Mouse (Mus musculus) lung, embryonic 15.5 days (tissue): ENCODE measurements around the gene Ung. TPM values are rescaled to one million over a fixed set of nuclear protein-coding genes. Genes with fewer than 3 reads are reported as not detected.

ENCODE experiments used
- ATAC-seq: fragments of 200-750 bp; cut with Nextera tagmentation; 2 replicates; pipeline ENCODE4 v1.8.0; 2017; ENCODE audit warnings: moderate number of reproducible peaks, borderline replicate concordance; ENCODE audit not compliant: low FRiP score, low TSS enrichment; ENCODE audit errors: extremely low read depth
- H3K27ac ChIP-seq: fragments of 300-500 bp; sonication (generic); 2 replicates; pipeline ENCODE4 v1.5.1; 2015; ENCODE audit warnings: moderate library complexity, mild to moderate bottlenecking, inconsistent platforms
- H3K27me3 ChIP-seq: fragments of 300-500 bp; sonication (generic); 2 replicates; pipeline ENCODE4 v1.6.1; 2015; ENCODE audit warnings: inconsistent platforms
- H3K36me3 ChIP-seq: fragments of 300-500 bp; sonication (generic); 2 replicates; pipeline ENCODE4 v1.6.1; 2015; ENCODE audit warnings: inconsistent platforms
- H3K4me1 ChIP-seq: fragments of 300-500 bp; sonication (generic); 2 replicates; pipeline ENCODE4 v1.6.1; 2015; ENCODE audit warnings: inconsistent platforms
- H3K4me2 ChIP-seq: fragments of 300-500 bp; sonication (generic); 2 replicates; pipeline ENCODE4 v1.6.1; 2015; ENCODE audit warnings: inconsistent platforms, mild to moderate bottlenecking, moderate library complexity
- H3K4me3 ChIP-seq: fragments of 300-500 bp; sonication (generic); 2 replicates; pipeline ENCODE4 v1.5.1; 2015; ENCODE audit warnings: mild to moderate bottlenecking, inconsistent platforms
- H3K9ac ChIP-seq: fragments of 300-500 bp; sonication (generic); 2 replicates; pipeline ENCODE4 v1.6.1; 2015; ENCODE audit warnings: inconsistent platforms
- H3K9me3 ChIP-seq: fragments of 300-500 bp; sonication (generic); 2 replicates; pipeline ENCODE4 v1.6.1; 2016; ENCODE audit warnings: inconsistent platforms
- WGBS: fragments of 180-500 bp; shearing (Covaris S2); methylation state at CpG from one replicate; pipeline ENCODE4 v1.1.7; 2015; 5-methylcytosine and 5-hydroxymethylcytosine counted together
- polyA plus RNA-seq: library from polyadenylated mRNA; unstranded; fragments of >200 nt; fragmentation: Nextera tagmentation; extraction: Ambion mirVana; gene quantifications from 2 replicates; pipeline ENCODE4 v1.2.1, GENCODE M21; 2015

The Ung gene
- polyA plus RNA-seq, 1 experiment from 2014 or later = 51.8 TPM

DNA sequence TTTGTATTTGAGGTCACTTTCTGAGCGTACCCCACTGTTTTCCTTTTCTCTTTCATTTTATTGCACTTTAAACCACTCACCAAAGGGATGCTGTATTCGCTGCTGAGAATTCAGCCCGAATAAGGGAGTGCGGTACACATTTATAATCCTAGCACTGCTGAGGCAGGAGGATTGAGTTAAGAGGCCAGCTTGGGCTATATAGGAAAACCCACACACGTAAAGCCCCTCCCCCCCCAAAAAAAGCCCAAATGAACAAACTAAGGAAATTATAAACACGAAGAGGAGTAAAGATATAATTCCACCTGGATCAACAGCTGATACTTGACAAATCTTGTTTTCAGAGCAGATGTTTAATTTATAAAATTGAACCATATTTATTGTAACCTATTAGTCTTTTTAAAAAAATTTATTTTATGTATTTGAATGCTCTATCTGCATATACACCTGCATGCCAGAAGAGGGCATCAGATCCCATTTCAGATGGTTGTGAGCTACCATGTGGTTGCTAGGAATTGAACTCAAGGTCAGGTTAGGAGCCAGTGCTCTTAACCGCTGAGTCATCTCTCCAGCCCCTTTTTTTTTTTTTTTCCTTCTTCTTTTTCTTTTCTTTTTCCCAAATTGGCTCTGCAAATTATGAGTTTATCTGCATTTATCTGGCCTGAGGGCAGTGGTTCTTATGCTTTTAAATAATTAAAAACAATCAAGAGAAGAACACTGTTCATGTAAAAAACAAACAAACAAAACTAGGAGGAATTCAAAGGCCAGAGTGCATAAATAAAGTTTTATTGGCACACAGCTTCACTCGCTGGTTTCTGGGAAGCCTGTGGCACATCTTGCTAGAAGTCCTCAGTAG is 46.6 kb downstream of the Ung start:
- 56% methylated on average over 8 of the region's 8 CpGs for WGBS
- Histone ChIP-seq H3K27ac (peak overlapping the region; percentile 62; the same call in 1 of the 2 replicates), H3K4me2 (peak overlapping the region; percentile 89), H3K4me3 (peak overlapping the region; percentile 54), H3K4me1 (peaks cover 23% of the 10 kb centered on the region), H3K9ac (no peak overlapping the region), H3K36me3 (no peaks in the 10 kb centered on the region), H3K9me3 (no peaks in the 10 kb centered on the region), H3K27me3 (no peaks in the 10 kb centered on the region)
- no peak for ATAC-seq

DNA sequence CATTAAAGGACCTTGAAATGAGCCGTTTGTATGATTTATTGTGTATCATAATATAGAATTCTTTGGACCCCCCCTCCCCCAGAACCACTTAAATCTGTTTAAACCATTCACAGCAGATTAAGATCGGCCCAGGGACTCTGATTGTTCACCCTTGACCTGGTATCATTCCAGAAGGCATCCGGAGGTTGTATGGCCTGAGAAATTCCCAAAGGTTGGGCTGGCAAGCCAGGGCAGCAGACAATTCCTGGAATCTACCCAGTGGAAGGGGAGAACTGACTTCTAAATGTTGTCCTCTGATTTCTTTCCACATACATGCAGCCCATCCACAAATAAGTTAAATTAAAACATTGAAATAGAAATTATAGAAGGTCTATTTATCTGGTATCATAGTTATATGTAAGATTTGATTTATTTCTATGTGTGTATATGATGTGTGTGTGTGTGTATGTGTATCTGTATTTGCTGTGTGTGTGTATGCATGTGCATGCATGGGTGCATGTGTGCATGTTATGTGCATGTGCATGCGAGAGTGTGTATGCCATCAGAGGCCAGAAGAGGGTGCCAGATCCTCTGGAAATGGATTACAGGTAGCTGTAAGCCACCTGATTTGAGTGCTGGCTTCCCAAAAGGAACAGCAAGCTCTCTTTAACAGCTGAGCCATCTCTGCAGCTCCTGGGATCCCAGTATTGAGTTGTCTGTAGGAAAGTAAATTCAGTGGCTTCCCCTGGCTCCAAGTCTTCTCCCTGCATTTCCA is 48.0 kb downstream of the Ung start:
- H3K27ac ChIP-seq = no peak overlapping the region
- 65% methylated on average over 4 of the region's 4 CpGs for WGBS
- no peak overlapping the region for H3K4me3 ChIP-seq
- no peaks in the 10 kb centered on the region for H3K9me3 ChIP-seq
- no peak overlapping the region for H3K9ac ChIP-seq
- H3K27me3 ChIP-seq = no peaks in the 10 kb centered on the region
- H3K36me3 ChIP-seq = no peaks in the 10 kb centered on the region
- no peak for ATAC-seq
- H3K4me1 ChIP-seq = peaks cover 23% of the 10 kb centered on the region
- H3K4me2 ChIP-seq = no peak overlapping the region

DNA sequence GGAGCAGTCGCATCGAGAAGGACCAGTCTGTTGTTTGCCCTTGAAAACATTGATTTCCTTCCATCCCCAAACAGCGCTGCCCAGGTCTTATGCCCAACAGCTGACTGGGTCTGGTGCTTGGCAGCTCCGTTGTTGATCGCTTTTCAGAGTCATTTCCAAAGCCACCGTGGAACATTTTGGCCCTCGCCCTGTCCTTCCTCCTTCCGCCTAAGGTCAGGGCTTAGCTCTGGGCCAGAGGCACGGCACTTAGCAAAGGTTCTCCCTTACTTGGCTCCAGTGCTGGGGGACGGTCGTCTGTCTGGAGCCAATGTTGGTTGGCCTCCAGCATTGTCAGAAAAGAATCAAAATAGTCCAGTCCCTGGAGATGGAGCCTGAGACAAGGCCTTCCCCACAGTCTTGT is 49.4 kb downstream of the Ung start:
- Histone ChIP-seq H3K4me1 (peaks cover 16% of the 10 kb centered on the region), H3K36me3 (no peaks in the 10 kb centered on the region), H3K4me2 (no peak overlapping the region), H3K9ac (no peak overlapping the region), H3K27ac (no peak overlapping the region), H3K9me3 (no peaks in the 10 kb centered on the region), H3K4me3 (no peak overlapping the region), H3K27me3 (no peaks in the 10 kb centered on the region)
- ATAC-seq = no peak
- WGBS = 81% methylated on average over 11 of the region's 11 CpGs

DNA sequence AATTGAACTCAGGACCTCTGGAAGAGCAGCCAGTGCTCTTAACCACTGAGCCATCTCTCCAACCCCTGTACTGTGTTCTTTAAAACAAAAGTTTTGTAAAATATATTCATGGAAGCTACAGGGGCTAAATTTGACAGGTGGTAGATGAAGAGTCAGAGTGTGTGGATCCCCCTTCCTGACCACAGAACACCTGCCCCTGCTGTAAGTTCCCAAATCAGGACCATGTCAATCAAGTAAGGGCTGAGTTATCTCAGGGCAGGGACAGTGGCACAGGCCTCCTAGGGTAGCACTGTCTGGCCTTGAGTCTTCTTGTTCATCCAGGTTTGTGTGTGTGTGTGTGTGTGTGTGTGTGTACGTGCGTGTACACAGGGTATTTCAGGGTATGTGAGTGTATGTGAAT is 53.3 kb downstream of the Ung start:
- no peaks in the 10 kb centered on the region for H3K27me3 ChIP-seq
- H3K4me2 ChIP-seq = no peak overlapping the region
- no peak for ATAC-seq
- no peaks in the 10 kb centered on the region for H3K36me3 ChIP-seq
- H3K27ac ChIP-seq = no peak overlapping the region
- H3K4me1 ChIP-seq = no peaks in the 10 kb centered on the region
- H3K9ac ChIP-seq = no peak overlapping the region
- 94% methylated on average over 2 of the region's 2 CpGs for WGBS
- H3K9me3 ChIP-seq = no peaks in the 10 kb centered on the region
- no peak overlapping the region for H3K4me3 ChIP-seq

DNA sequence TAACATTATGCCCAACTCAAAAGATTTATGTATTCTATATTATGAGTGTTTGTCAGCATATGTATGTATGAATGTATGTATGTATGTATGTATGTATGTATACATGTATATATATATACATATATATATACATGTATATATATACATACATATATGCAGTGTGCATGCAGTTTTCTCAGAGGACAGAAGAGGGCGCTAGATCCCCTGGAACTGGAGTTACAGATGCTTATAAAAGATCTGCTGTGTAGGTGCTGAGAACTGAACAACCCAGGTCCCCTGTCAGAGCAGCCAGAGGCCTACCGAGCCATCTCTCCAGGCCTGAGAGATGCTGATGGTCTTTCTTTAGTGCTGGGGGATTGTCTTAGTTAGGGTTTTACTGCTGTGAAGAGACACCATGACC is 56.9 kb downstream of the Ung start:
- ATAC-seq = no peak
- H3K27me3 ChIP-seq = no peaks in the 10 kb centered on the region
- no peak overlapping the region for H3K27ac ChIP-seq
- no peaks in the 10 kb centered on the region for H3K9me3 ChIP-seq
- no peak overlapping the region for H3K4me3 ChIP-seq
- H3K36me3 ChIP-seq = no peaks in the 10 kb centered on the region
- no peaks in the 10 kb centered on the region for H3K4me1 ChIP-seq
- H3K9ac ChIP-seq = no peak overlapping the region
- H3K4me2 ChIP-seq = no peak overlapping the region
- 76% methylated on average over 2 of the region's 2 CpGs for WGBS

Other genes starting within 250 kb of the Ung start
- gene Coro1c, start 221.6 kb upstream of the Ung start, polyA plus RNA-seq = 143 and 144 TPM in 2 replicates
- gene Ssh1, start 136.5 kb upstream of the Ung start, polyA plus RNA-seq = 15.7 and 16.6 TPM in 2 replicates
- not detected in 2 replicates for gene Dao, start 126.7 kb upstream of the Ung start, polyA plus RNA-seq
- gene Usp30, start 64.9 kb upstream of the Ung start, polyA plus RNA-seq = 11.4 and 13.2 TPM in 2 replicates
- gene Svop, start 38.8 kb upstream of the Ung start, polyA plus RNA-seq = 0.28 and 0.44 TPM in 2 replicates
- 9.5 and 10.3 TPM in 2 replicates for gene Alkbh2, start 2.2 kb upstream of the Ung start, polyA plus RNA-seq
- gene Acacb, start 16.1 kb downstream of the Ung start, polyA plus RNA-seq = 1.7 and 2.4 TPM in 2 replicates
- gene Foxn4, start 143.4 kb downstream of the Ung start, polyA plus RNA-seq = 1.4 and 1.7 TPM in 2 replicates
- 3.5 and 4.6 TPM in 2 replicates for gene Myo1h, start 158.8 kb downstream of the Ung start, polyA plus RNA-seq